Mouse (Mus musculus): ENCODE results near the gene Kif6.

- TF ChIP-seq POLR2A (IDR thresholded peaks at IDR 0.05; ENCODE audit: borderline replicate concordance, insufficient read depth, low read length) (no peak), CTCF (IDR thresholded peaks at IDR 0.05; ENCODE audit: borderline replicate concordance, insufficient read depth, low read depth, low read length) (no peak)
Measured at GRCm38 (mm10) chr17:49883136-49883755, 268.3 kb downstream of the Kif6 start.

All from cerebellum, adult 2 months (tissue).